Mouse (Mus musculus): ENCODE measurements around the gene Bcl2. TPM values are rescaled to one million over a fixed set of nuclear protein-coding genes. Genes with fewer than 3 reads are reported as not detected.
"Not testable (repeated sequence)": the region's sequence is repeated elsewhere in the genome, so short reads cannot be mapped to it uniquely, and the experiment has no call there.

Gene Bcl2
- polyA plus RNA-seq, 1 experiment = 2.6 TPM

DNA sequence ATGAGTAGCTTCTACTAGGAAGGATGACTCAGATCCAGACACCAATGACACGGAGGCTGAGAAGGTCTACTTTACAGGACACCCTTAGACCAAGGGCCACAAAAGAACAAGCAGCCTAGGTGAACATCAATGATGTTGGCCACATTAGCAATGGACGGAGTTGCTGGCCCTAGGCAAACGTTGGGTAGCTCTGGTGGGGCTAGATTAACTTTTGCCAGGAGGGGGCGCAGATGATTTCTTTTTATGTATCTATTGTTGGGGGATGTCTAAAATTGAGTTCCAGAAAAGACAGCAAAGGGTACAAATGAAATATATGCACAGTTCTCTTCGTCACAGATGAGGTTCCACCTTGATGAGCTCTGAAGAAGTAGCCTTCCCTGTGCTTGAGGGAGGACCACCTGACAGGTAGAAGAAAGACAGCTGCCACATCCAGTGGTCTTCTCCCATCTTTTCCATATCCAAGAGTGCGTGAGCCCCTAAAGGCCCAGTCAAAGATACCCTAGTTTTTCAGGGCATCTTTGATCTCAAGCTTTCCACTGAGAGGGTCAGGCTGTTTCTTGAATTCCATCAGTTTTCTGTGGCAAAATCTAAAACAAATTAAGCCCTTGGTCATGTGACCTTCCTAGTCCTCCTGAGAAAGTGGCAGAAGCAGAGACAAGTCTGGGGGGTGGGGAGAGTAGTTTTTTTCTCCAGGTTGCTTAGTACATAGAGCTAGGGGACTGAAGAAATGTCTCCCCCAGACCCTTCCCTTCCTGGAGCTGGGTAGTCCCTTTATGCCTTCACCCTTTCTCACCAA is 169.1 kb downstream of the Bcl2 start:
- TF ChIP-seq CTCF (conservative IDR thresholded peaks at IDR 0.05; ENCODE audit: insufficient read depth, insufficient read length, low read depth, low read length) (peak; percentile 46), POLR2A (IDR thresholded peaks at IDR 0.05; ENCODE audit: low read depth, low read length) (no peak)
- H3K4me3 ChIP-seq (ENCODE audit: insufficient read depth, low read depth, low read length) = no peak overlapping the region
- 62% methylated on average over 6 of the region's 6 CpGs for WGBS
- no peak overlapping the region for H3K27ac ChIP-seq (ENCODE audit: insufficient read depth, low read depth, low read length)
- no peaks in the 10 kb centered on the region for H3K36me3 ChIP-seq (ENCODE audit: control insufficient read depth, insufficient read depth, low read length)
- no peaks in the 10 kb centered on the region for H3K27me3 ChIP-seq (replicated peaks; ENCODE audit: control insufficient read depth, insufficient read depth, low read length)
- peak; percentile 66 for DNase-seq
- peaks cover 3% of the 10 kb centered on the region; the same call in 1 of the 2 replicates for H3K4me1 ChIP-seq (ENCODE audit: control insufficient read depth, insufficient read depth, low read length)

DNA sequence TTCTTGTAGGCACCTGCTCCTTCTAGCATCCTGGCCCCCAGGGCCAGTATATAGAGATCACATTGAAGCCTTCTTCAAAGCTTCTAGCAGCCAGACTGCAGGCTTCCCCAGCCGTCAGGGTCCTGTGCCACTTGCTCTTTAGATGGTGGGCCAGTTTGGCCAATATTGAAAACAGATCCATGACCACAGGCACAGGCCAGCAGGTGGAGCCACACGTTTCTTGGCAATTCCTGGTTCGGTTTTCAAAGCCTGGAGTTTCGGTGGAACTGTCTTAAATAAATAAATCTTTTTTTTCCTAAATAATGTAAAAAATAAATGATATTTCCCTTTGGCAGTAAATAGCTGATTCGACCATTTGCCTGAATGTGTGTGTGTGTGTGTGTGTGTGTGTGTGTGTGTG is 171.3 kb downstream of the Bcl2 start:
- H3K27me3 ChIP-seq (replicated peaks; ENCODE audit: control insufficient read depth, insufficient read depth, low read length) = no peaks in the 10 kb centered on the region
- no peak overlapping the region for H3K27ac ChIP-seq (ENCODE audit: insufficient read depth, low read depth, low read length)
- TF ChIP-seq POLR2A (IDR thresholded peaks at IDR 0.05; ENCODE audit: low read depth, low read length) (no peak), CTCF (conservative IDR thresholded peaks at IDR 0.05; ENCODE audit: insufficient read depth, insufficient read length, low read depth, low read length) (peak; percentile 66)
- WGBS = 44% methylated on average over 5 of the region's 5 CpGs
- H3K4me1 ChIP-seq (ENCODE audit: control insufficient read depth, insufficient read depth, low read length) = no peaks in the 10 kb centered on the region
- H3K36me3 ChIP-seq (ENCODE audit: control insufficient read depth, insufficient read depth, low read length) = no peaks in the 10 kb centered on the region
- DNase-seq = peak; percentile 60
- no peak overlapping the region for H3K4me3 ChIP-seq (ENCODE audit: insufficient read depth, low read depth, low read length)

DNA sequence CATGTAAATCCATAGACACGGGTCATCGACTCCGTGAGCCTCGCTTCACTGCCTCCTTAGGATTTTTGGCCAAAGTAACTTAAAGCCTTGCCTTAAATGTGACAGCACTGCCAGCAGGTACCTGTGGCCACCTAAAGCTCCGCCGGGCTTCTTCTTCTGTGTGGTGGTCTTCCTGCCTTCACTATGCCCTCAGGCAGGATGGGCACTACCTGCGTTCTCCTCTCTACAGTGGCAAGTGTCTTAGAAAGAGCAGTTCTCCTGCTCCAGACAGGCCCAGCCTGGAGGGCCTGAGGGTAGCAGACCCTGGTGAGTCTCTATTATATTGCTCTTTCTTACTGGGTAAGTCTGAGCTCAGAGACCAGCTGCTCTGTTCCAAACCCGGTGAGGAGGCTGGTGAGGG is 172.2 kb downstream of the Bcl2 start:
- Histone ChIP-seq H3K4me1 (ENCODE audit: control insufficient read depth, insufficient read depth, low read length) (no peaks in the 10 kb centered on the region), H3K27me3 (replicated peaks; ENCODE audit: control insufficient read depth, insufficient read depth, low read length) (no peaks in the 10 kb centered on the region), H3K27ac (ENCODE audit: insufficient read depth, low read depth, low read length) (no peak overlapping the region), H3K4me3 (ENCODE audit: insufficient read depth, low read depth, low read length) (no peak overlapping the region), H3K36me3 (ENCODE audit: control insufficient read depth, insufficient read depth, low read length) (no peaks in the 10 kb centered on the region)
- TF ChIP-seq CTCF (conservative IDR thresholded peaks at IDR 0.05; ENCODE audit: insufficient read depth, insufficient read length, low read depth, low read length) = no peak
- TF ChIP-seq POLR2A (IDR thresholded peaks at IDR 0.05; ENCODE audit: low read depth, low read length) = no peak
- no peak for DNase-seq
- 61% methylated on average over 8 of the region's 8 CpGs for WGBS

DNA sequence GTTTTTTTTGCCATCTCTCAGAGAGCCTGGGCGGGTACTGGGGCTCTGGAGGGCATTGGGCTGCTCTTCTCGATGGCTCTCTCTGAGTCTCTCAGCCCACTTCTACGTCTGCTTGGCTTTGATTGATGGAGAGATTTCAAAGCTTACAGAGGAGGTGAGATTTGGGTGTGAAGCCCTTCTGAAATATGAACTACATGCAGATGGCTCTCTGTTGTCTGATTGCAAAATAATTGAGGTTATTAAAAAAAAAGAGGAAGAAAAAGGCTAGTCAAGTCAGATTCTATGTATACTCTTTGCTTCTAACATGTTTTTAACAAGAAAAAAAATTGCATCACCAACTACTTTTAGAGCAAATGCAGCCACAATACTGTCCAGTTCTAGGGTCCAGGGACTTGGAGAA is 173.9 kb downstream of the Bcl2 start:
- DNase-seq = no peak
- Histone ChIP-seq H3K27ac (ENCODE audit: insufficient read depth, low read depth, low read length) (no peak overlapping the region), H3K36me3 (ENCODE audit: control insufficient read depth, insufficient read depth, low read length) (no peaks in the 10 kb centered on the region), H3K4me3 (ENCODE audit: insufficient read depth, low read depth, low read length) (no peak overlapping the region), H3K4me1 (ENCODE audit: control insufficient read depth, insufficient read depth, low read length) (no peaks in the 10 kb centered on the region), H3K27me3 (replicated peaks; ENCODE audit: control insufficient read depth, insufficient read depth, low read length) (no peaks in the 10 kb centered on the region)
- no peak for TF ChIP-seq POLR2A (IDR thresholded peaks at IDR 0.05; ENCODE audit: low read depth, low read length)
- TF ChIP-seq CTCF (conservative IDR thresholded peaks at IDR 0.05; ENCODE audit: insufficient read depth, insufficient read length, low read depth, low read length) = no peak
- 82% methylated on average over 3 of the region's 3 CpGs for WGBS

DNA sequence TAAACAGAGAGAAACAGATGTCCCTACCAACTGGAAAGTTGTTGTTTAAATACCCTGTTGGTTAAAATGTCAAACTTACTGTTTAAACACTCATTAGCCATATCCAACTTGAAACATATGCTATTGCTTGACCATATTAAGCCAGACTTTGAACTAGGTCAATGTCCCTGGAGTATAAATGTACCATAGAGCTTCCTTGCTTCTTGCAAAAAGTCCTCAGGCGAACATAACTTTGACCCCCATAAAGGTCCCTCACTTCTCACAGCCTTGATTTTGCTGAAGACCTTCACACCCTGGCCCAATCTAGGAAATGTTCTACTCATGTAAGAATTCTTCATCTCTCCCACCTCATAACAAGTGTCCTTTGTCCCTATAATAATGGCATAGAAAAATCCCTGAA is 175.0 kb downstream of the Bcl2 start:
- H3K4me1 ChIP-seq (ENCODE audit: control insufficient read depth, insufficient read depth, low read length) = no peaks in the 10 kb centered on the region
- WGBS = 88% methylated on average over 1 of the region's 1 CpGs
- H3K4me3 ChIP-seq (ENCODE audit: insufficient read depth, low read depth, low read length) = no peak overlapping the region
- TF ChIP-seq CTCF (conservative IDR thresholded peaks at IDR 0.05; ENCODE audit: insufficient read depth, insufficient read length, low read depth, low read length) (no peak), POLR2A (IDR thresholded peaks at IDR 0.05; ENCODE audit: low read depth, low read length) (no peak)
- DNase-seq = no peak
- H3K36me3 ChIP-seq (ENCODE audit: control insufficient read depth, insufficient read depth, low read length) = no peaks in the 10 kb centered on the region
- H3K27me3 ChIP-seq (replicated peaks; ENCODE audit: control insufficient read depth, insufficient read depth, low read length) = no peaks in the 10 kb centered on the region
- H3K27ac ChIP-seq (ENCODE audit: insufficient read depth, low read depth, low read length) = no peak overlapping the region

DNA sequence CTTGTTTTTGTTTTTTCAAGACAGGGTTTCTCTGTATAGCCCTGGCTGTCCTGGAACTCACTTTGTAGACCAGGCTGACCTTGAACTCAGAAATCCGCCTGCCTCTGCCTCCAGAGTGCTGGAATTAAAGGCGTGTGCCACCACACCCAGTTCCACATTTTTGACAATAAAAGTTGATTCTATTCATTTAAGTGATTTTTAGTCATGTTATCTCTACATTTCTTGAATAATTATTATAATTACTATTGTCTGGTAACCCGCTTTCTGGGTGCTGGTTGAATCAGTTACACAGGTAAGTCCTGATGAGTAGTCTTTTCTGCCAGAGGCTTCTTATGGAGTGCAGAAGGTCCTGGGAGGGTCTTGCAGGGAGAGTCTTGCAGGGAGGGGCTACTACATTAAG is 179.2 kb downstream of the Bcl2 start:
- not testable (repeated sequence) for H3K4me3 ChIP-seq (ENCODE audit: insufficient read depth, low read depth, low read length); H3K36me3 ChIP-seq (ENCODE audit: control insufficient read depth, insufficient read depth, low read length); H3K27me3 ChIP-seq (replicated peaks; ENCODE audit: control insufficient read depth, insufficient read depth, low read length); H3K27ac ChIP-seq (ENCODE audit: insufficient read depth, low read depth, low read length); DNase-seq; H3K4me1 ChIP-seq (ENCODE audit: control insufficient read depth, insufficient read depth, low read length)
- WGBS = 95% methylated on average over 3 of the region's 3 CpGs

DNA sequence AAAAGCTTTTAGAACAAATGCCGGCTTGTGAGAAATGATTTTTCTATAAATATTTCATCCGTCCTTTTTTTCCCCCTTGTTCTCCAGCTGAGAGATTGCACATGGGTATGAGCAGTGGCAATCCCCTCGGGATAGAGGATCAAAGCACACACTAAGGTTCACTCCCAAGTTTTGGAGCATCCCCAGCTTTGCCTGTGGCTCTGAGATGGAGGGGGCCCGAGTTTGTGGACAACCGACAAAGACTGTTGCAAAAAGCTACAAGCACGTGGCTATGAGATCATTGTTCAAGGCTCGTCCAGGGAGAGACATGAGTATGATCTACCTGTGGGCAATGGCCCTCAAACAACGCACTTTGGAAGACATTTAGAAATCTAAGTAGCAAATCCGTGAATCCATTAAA is 184.5 kb downstream of the Bcl2 start:
- H3K36me3 ChIP-seq (ENCODE audit: control insufficient read depth, insufficient read depth, low read length) = no peaks in the 10 kb centered on the region
- no peaks in the 10 kb centered on the region for H3K27me3 ChIP-seq (replicated peaks; ENCODE audit: control insufficient read depth, insufficient read depth, low read length)
- H3K27ac ChIP-seq (ENCODE audit: insufficient read depth, low read depth, low read length) = no peak overlapping the region
- no peak for TF ChIP-seq CTCF (conservative IDR thresholded peaks at IDR 0.05; ENCODE audit: insufficient read depth, insufficient read length, low read depth, low read length)
- no peak for TF ChIP-seq POLR2A (IDR thresholded peaks at IDR 0.05; ENCODE audit: low read depth, low read length)
- DNase-seq = no peak
- H3K4me3 ChIP-seq (ENCODE audit: insufficient read depth, low read depth, low read length) = no peak overlapping the region
- 92% methylated on average over 9 of the region's 9 CpGs for WGBS
- no peaks in the 10 kb centered on the region for H3K4me1 ChIP-seq (ENCODE audit: control insufficient read depth, insufficient read depth, low read length)

All from kidney, adult 2 months (tissue).